Mouse (Mus musculus): ENCODE results near the gene Atp11a. TPM values are rescaled to one million over a fixed set of nuclear protein-coding genes. Genes with fewer than 3 reads are reported as not detected.

Atp11a gene
- polyA plus RNA-seq, 1 experiment from 2014 or later = 1.0 TPM

GRCm38 (mm10) chr8:12753054-12753453 lies 3.8 kb upstream of the Atp11a start:
- no peak overlapping the region for H3K27ac ChIP-seq
- no peak overlapping the region for H3K9ac ChIP-seq
- H3K4me1 ChIP-seq (replicated peaks) = peaks cover 8% of the 10 kb centered on the region; the same call in 1 of the 2 replicates
- no peaks in the 10 kb centered on the region for H3K9me3 ChIP-seq (replicated peaks)
- no peaks in the 10 kb centered on the region for H3K36me3 ChIP-seq
- no peak overlapping the region for H3K4me2 ChIP-seq
- no peak for ATAC-seq (ENCODE audit: low read depth)
- WGBS (ENCODE audit: insufficient replicate concordance) = 68% methylated on average over 6 of the region's 6 CpGs
- no peak for DNase-seq
- H3K27me3 ChIP-seq = peaks cover 47% of the 10 kb centered on the region
- no peak overlapping the region for H3K4me3 ChIP-seq (replicated peaks)

GRCm38 (mm10) chr8:12754115-12754514 lies 2.7 kb upstream of the Atp11a start:
- DNase-seq = no peak
- Histone ChIP-seq H3K9ac (no peak overlapping the region), H3K27me3 (peaks cover 54% of the 10 kb centered on the region)

GRCm38 (mm10) chr8:12755312-12755711 lies 1.5 kb upstream of the Atp11a start:
- Histone ChIP-seq H3K4me2 (no peak overlapping the region), H3K27me3 (peaks cover 60% of the 10 kb centered on the region), H3K4me3 (replicated peaks) (no peak overlapping the region), H3K36me3 (no peaks in the 10 kb centered on the region), H3K27ac (no peak overlapping the region), H3K4me1 (replicated peaks) (peaks cover 8% of the 10 kb centered on the region; the same call in 1 of the 2 replicates), H3K9ac (no peak overlapping the region), H3K9me3 (replicated peaks) (no peaks in the 10 kb centered on the region)
- ATAC-seq (ENCODE audit: low read depth) (no peak), DNase-seq (no peak)
- 43% methylated on average over 2 of the region's 2 CpGs for WGBS (ENCODE audit: insufficient replicate concordance)

More at GRCm38 (mm10) chr8:12754115-12754514, 2.7 kb upstream of the Atp11a start:
- H3K27ac ChIP-seq = no peak overlapping the region
- H3K9me3 ChIP-seq (replicated peaks) = no peaks in the 10 kb centered on the region
- no peak for ATAC-seq (ENCODE audit: low read depth)
- 68% methylated on average over 5 of the region's 5 CpGs for WGBS (ENCODE audit: insufficient replicate concordance)
- no peak overlapping the region for H3K4me2 ChIP-seq
- H3K4me3 ChIP-seq (replicated peaks) = no peak overlapping the region
- peaks cover 8% of the 10 kb centered on the region; the same call in 1 of the 2 replicates for H3K4me1 ChIP-seq (replicated peaks)
- no peaks in the 10 kb centered on the region for H3K36me3 ChIP-seq

- Histone ChIP-seq H3K27me3 (peaks cover 61% of the 10 kb centered on the region), H3K4me3 (replicated peaks) (no peak overlapping the region), H3K27ac (no peak overlapping the region), H3K4me2 (no peak overlapping the region), H3K9ac (no peak overlapping the region), H3K36me3 (no peaks in the 10 kb centered on the region), H3K9me3 (replicated peaks) (no peaks in the 10 kb centered on the region), H3K4me1 (replicated peaks) (peaks cover 8% of the 10 kb centered on the region; the same call in 1 of the 2 replicates)
- no peak for DNase-seq
- ATAC-seq (ENCODE audit: low read depth) = no peak
- WGBS (ENCODE audit: insufficient replicate concordance) = 62% methylated on average over 5 of the region's 5 CpGs
Observed at GRCm38 (mm10) chr8:12755826-12756225, 988 bp upstream of the Atp11a start.

- Histone ChIP-seq H3K4me1 (replicated peaks) (peaks cover 8% of the 10 kb centered on the region; the same call in 1 of the 2 replicates), H3K9me3 (replicated peaks) (no peaks in the 10 kb centered on the region), H3K27ac (no peak overlapping the region), H3K9ac (peak overlapping the region; percentile 71), H3K36me3 (no peaks in the 10 kb centered on the region), H3K4me2 (peak overlapping the region; percentile 87), H3K4me3 (replicated peaks) (peak overlapping the region; percentile 68), H3K27me3 (peaks cover 57% of the 10 kb centered on the region)
- 4% methylated on average over 59 of the region's 61 CpGs for WGBS (ENCODE audit: insufficient replicate concordance)
- 0 out of 2 replicates have a peak, but pooled peaks have one; percentile 22 for ATAC-seq (ENCODE audit: low read depth)
- no peak for DNase-seq
Observed at GRCm38 (mm10) chr8:12757231-12757940, 572 bp downstream of the Atp11a start.

- H3K4me1 ChIP-seq (replicated peaks) = peaks cover 16% of the 10 kb centered on the region
- no peaks in the 10 kb centered on the region for H3K36me3 ChIP-seq
- H3K9ac ChIP-seq = no peak overlapping the region
Observed at GRCm38 (mm10) chr8:12759963-12760362, 3.1 kb downstream of the Atp11a start.

GRCm38 (mm10) chr8:12761873-12762272 lies 5.1 kb downstream of the Atp11a start:
- Histone ChIP-seq H3K27me3 (peaks cover 36% of the 10 kb centered on the region), H3K4me1 (replicated peaks) (peaks cover 14% of the 10 kb centered on the region), H3K9ac (no peak overlapping the region), H3K27ac (no peak overlapping the region), H3K9me3 (replicated peaks) (no peaks in the 10 kb centered on the region), H3K4me2 (no peak overlapping the region), H3K36me3 (no peaks in the 10 kb centered on the region), H3K4me3 (replicated peaks) (no peak overlapping the region)
- 41% methylated on average over 3 of the region's 3 CpGs for WGBS (ENCODE audit: insufficient replicate concordance)
- no peak for ATAC-seq (ENCODE audit: low read depth)
- no peak for DNase-seq

More at GRCm38 (mm10) chr8:12759963-12760362, 3.1 kb downstream of the Atp11a start:
- Histone ChIP-seq H3K4me3 (replicated peaks) (no peak overlapping the region), H3K27ac (no peak overlapping the region), H3K9me3 (replicated peaks) (no peaks in the 10 kb centered on the region), H3K27me3 (peaks cover 49% of the 10 kb centered on the region), H3K4me2 (no peak overlapping the region)
- ATAC-seq (ENCODE audit: low read depth) (no peak), DNase-seq (no peak)
- 69% methylated on average over 3 of the region's 3 CpGs for WGBS (ENCODE audit: insufficient replicate concordance)

- H3K27ac ChIP-seq = no peak overlapping the region
- no peaks in the 10 kb centered on the region for H3K9me3 ChIP-seq (replicated peaks)
- peaks cover 8% of the 10 kb centered on the region for H3K4me1 ChIP-seq (replicated peaks)
- H3K36me3 ChIP-seq = no peaks in the 10 kb centered on the region
- no peak for DNase-seq
- 67% methylated on average over 4 of the region's 4 CpGs for WGBS (ENCODE audit: insufficient replicate concordance)
- no peak overlapping the region for H3K9ac ChIP-seq
- H3K4me3 ChIP-seq (replicated peaks) = no peak overlapping the region
- no peak for ATAC-seq (ENCODE audit: low read depth)
- H3K27me3 ChIP-seq = peaks cover 19% of the 10 kb centered on the region
- no peak overlapping the region for H3K4me2 ChIP-seq
Observed at GRCm38 (mm10) chr8:12763565-12764108, 6.8 kb downstream of the Atp11a start.

- Histone ChIP-seq H3K4me3 (replicated peaks) (no peak overlapping the region), H3K36me3 (no peaks in the 10 kb centered on the region), H3K4me1 (replicated peaks) (peaks cover 8% of the 10 kb centered on the region), H3K4me2 (no peak overlapping the region), H3K9ac (no peak overlapping the region), H3K27ac (no peak overlapping the region), H3K9me3 (replicated peaks) (no peaks in the 10 kb centered on the region), H3K27me3 (peaks cover 6% of the 10 kb centered on the region; the same call in 1 of the 2 replicates)
- 67% methylated on average over 4 of the region's 4 CpGs for whole genome bisulfite sequencing (ENCODE audit: insufficient replicate concordance)
- ATAC-seq (ENCODE audit: low read depth) (no peak), DNase-seq (no peak)
Observed at GRCm38 (mm10) chr8:12764971-12765370, 8.2 kb downstream of the Atp11a start.

- ATAC-seq (ENCODE audit: low read depth) (no peak), DNase-seq (no peak)
- no peak overlapping the region for H3K4me2 ChIP-seq
- no peaks in the 10 kb centered on the region for H3K27me3 ChIP-seq
- WGBS (ENCODE audit: insufficient replicate concordance) = 83% methylated on average over 3 of the region's 3 CpGs
- no peak overlapping the region for H3K9ac ChIP-seq
- no peak overlapping the region for H3K4me3 ChIP-seq (replicated peaks)
- no peaks in the 10 kb centered on the region for H3K36me3 ChIP-seq
- H3K9me3 ChIP-seq (replicated peaks) = no peaks in the 10 kb centered on the region
- peaks cover 8% of the 10 kb centered on the region for H3K4me1 ChIP-seq (replicated peaks)
- H3K27ac ChIP-seq = no peak overlapping the region
Observed at GRCm38 (mm10) chr8:12767176-12767575, 10.4 kb downstream of the Atp11a start.

GRCm38 (mm10) chr8:12768747-12769146 lies 11.9 kb downstream of the Atp11a start:
- Histone ChIP-seq H3K4me3 (replicated peaks) (no peak overlapping the region), H3K9me3 (replicated peaks) (no peaks in the 10 kb centered on the region), H3K9ac (no peak overlapping the region), H3K27me3 (no peaks in the 10 kb centered on the region), H3K4me1 (replicated peaks) (peaks cover 7% of the 10 kb centered on the region), H3K36me3 (no peaks in the 10 kb centered on the region), H3K4me2 (no peak overlapping the region), H3K27ac (no peak overlapping the region)
- WGBS (ENCODE audit: insufficient replicate concordance) = 59% methylated on average over 6 of the region's 6 CpGs
- ATAC-seq (ENCODE audit: low read depth) (no peak), DNase-seq (no peak)

All from liver, embryonic 13.5 days (tissue).